Mouse (Mus musculus) lung, postnatal 0 days (tissue): Measurements from ENCODE around the gene Rab31.

ENCODE experiments used
- CTCF ChIP-seq: IDR thresholded peaks from 2 replicates; pipeline ENCODE4 v1.5.1; 2016; ENCODE audit warnings: antibody characterized with exemption, mild to moderate bottlenecking
- EP300 ChIP-seq: IDR thresholded peaks from 2 replicates; pipeline ENCODE4 v1.6.1; 2016; ENCODE audit warnings: antibody characterized with exemption, mild to moderate bottlenecking, control low read depth

DNA sequence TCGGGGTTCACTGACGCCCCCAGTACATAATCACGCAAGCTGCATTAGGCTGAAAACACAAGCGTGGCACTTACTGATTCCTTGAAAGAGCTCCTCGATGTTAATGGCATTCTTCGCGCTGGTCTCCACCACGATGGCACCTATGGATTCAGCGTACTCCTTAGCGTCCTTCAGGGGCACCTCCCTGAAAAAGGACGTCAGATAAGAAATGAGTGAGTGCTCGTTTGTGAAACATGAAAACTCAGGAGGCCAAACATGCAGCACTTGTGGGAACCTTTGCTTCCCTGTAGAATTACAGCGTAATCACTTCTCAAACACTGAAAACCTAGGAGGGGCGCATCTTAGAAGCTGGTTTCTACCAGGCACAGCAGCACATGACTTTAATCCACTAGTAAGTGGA lies 104.8 kb downstream of the Rab31 start:
- no peak for TF ChIP-seq CTCF
- peak; percentile 70 for TF ChIP-seq EP300
